8 mouse cellular contexts compared by ENCODE assay signal in the genomic region with DNA sequence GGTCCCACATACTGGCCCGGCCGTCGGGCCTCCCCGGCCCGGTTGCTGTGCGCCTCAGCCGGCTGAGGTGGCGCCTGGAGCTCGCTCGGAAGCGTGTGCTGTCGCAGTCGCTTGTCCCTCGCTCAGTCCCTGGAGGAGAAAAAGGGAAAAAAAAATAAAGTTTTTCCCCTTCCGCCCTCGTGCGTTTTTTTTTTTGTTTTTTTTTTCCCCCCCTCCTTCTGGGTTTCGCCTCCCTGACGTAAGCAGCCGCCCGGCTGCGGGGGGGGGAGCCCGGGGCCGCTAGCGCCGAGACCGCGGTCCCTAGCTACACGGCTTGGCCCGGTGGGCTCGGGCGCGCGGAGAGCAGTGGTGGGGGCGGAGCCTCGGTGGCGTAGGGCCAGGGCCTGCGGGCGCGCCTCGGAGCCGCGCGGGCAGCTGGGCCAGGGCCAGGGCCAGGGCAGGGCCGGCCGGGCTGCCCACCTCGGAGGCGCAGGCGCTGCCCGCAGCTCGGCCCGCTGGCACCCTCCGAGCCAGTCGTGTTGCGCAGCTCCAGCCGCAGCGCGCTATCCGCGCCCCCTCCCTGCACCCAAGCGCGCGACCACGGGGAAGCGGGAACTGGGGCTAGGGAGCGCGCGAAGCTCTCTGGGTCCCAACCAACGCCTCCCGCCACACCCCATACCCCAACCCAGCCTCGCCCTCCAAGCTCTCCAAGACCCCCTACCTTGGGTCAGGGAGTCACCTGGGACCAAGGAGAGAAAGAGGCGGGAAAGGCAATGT. TPM values are rescaled to one million over a fixed set of nuclear protein-coding genes. Genes with fewer than 3 reads are reported as not detected.
DNase-seq lines count a peak whose midpoint lies in the region; ATAC-seq lines count a peak whose summit lies in the region.

No protein-coding gene starts in this region.

- H3K4me2 ChIP-seq in intestine, embryonic 16.5 days (ENCODE audit: low read depth, low read length) = peak overlapping the region; percentile 98
- peak overlapping the region; percentile 100 for H3K4me2 ChIP-seq in midbrain, embryonic 16.5 days (ENCODE audit: low read length)

- peak overlapping the region; percentile 77 for H3K4me3 ChIP-seq in intestine, embryonic 16.5 days (ENCODE audit: low read length)
- H3K4me3 ChIP-seq in midbrain, embryonic 16.5 days (ENCODE audit: low read depth, low read length) = peak overlapping the region; percentile 64

- peak; percentile 81 to 84 for DNase-seq in cerebellum, postnatal 14 days
- peak; percentile 48 to 83 for DNase-seq in cerebellum, postnatal 4 days (ENCODE audit: low spot score in 2 of 2)
- DNase-seq in heart, adult 11 months = peak; percentile 96
- DNase-seq in liver = peak; percentile 51
- peak; percentile 83 for DNase-seq in testis, postnatal 10 days (ENCODE audit: low spot score)

- no peaks in the 10 kb centered on the region for H3K9me3 ChIP-seq in intestine, embryonic 16.5 days (ENCODE audit: control insufficient read depth, low read length)
- H3K9me3 ChIP-seq in midbrain, embryonic 16.5 days (replicated peaks; ENCODE audit: control insufficient read depth, low read length, poor library complexity, severe bottlenecking) = no peaks in the 10 kb centered on the region

- peak overlapping the region; percentile 71 for H3K9ac ChIP-seq in intestine, embryonic 16.5 days (ENCODE audit: low read depth, low read length)
- H3K9ac ChIP-seq in midbrain, embryonic 16.5 days (ENCODE audit: low read depth, low read length) = peak overlapping the region; percentile 71

- no peak for ATAC-seq in cerebellum, adult (ENCODE audit: insufficient number of reproducible peaks, low FRiP score, low TSS enrichment)
- ATAC-seq in intestine, embryonic 16.5 days = peak; percentile 85
- peak; percentile 77 for ATAC-seq in midbrain, embryonic 16.5 days

- H3K27ac ChIP-seq in intestine, embryonic 16.5 days (ENCODE audit: low read length) = peak overlapping the region; percentile 63; the same call in 1 of the 2 replicates
- no peak overlapping the region for H3K27ac ChIP-seq in midbrain, embryonic 16.5 days (ENCODE audit: low read length)

- H3K36me3 ChIP-seq in intestine, embryonic 16.5 days (ENCODE audit: control insufficient read depth, insufficient read depth, low read length) = no peaks in the 10 kb centered on the region
- no peaks in the 10 kb centered on the region for H3K36me3 ChIP-seq in midbrain, embryonic 16.5 days (ENCODE audit: control insufficient read depth, insufficient read depth, low read length)

- under 1% methylated on average over 63 of the region's 72 CpGs for WGBS in intestine, embryonic 16.5 days
- under 1% methylated on average over 53 of the region's 72 CpGs for WGBS in midbrain, embryonic 16.5 days

- peaks cover 10% of the 10 kb centered on the region; the same call in 1 of the 2 replicates for H3K27me3 ChIP-seq in intestine, embryonic 16.5 days (replicated peaks; ENCODE audit: control insufficient read depth, insufficient read depth, low read length)
- H3K27me3 ChIP-seq in midbrain, embryonic 16.5 days (ENCODE audit: control insufficient read depth, insufficient read depth, low read depth, low read length) = peaks cover 6% of the 10 kb centered on the region

- peaks cover 3% of the 10 kb centered on the region for H3K4me1 ChIP-seq in intestine, embryonic 16.5 days (ENCODE audit: control insufficient read depth, insufficient read depth, low read length)
- H3K4me1 ChIP-seq in midbrain, embryonic 16.5 days (ENCODE audit: control insufficient read depth, insufficient read depth, low read length) = peaks cover 13% of the 10 kb centered on the region

RNA-seq across cellular contexts. Expression of a gene that starts 1.3 kb away (rescaled TPM):
- polyA plus RNA-seq in intestine, embryonic 16.5 days (2015; fragmentation: Nextera tagmentation; extraction: Ambion mirVana) = 29.5 and 35.1 TPM in 2 replicates
- polyA plus RNA-seq in midbrain, embryonic 16.5 days (2015; fragmentation: Nextera tagmentation; extraction: Ambion mirVana) = 110 and 116 TPM in 2 replicates

RNA-seq across cellular contexts. Expression of a gene that starts 48.9 kb away (rescaled TPM):
- 0.18 TPM in 1 of 2 replicates, not detected in the other for polyA plus RNA-seq in intestine, embryonic 16.5 days (2015; fragmentation: Nextera tagmentation; extraction: Ambion mirVana)
- 1.3 and 1.9 TPM in 2 replicates for polyA plus RNA-seq in midbrain, embryonic 16.5 days (2015; fragmentation: Nextera tagmentation; extraction: Ambion mirVana)

RNA-seq across cellular contexts. Expression of a gene that starts 56.2 kb away (rescaled TPM):
- 0.66 and 0.94 TPM in 2 replicates for polyA plus RNA-seq in intestine, embryonic 16.5 days (2015; fragmentation: Nextera tagmentation; extraction: Ambion mirVana)
- 0.21 and 0.24 TPM in 2 replicates for polyA plus RNA-seq in midbrain, embryonic 16.5 days (2015; fragmentation: Nextera tagmentation; extraction: Ambion mirVana)
